Mouse (Mus musculus): ENCODE data around the gene Arl3. TPM values are rescaled to one million over a fixed set of nuclear protein-coding genes. Genes with fewer than 3 reads are reported as not detected.
"Not testable (repeated sequence)": the region's sequence is repeated elsewhere in the genome, so short reads cannot be mapped to it uniquely, and the experiment has no call there.

The Arl3 gene
- polyA plus RNA-seq, 1 experiment, result 36.9 TPM

- TF ChIP-seq CTCF (IDR thresholded peaks at IDR 0.05; ENCODE audit: low read depth, low read length) (no peak), POLR2A (IDR thresholded peaks at IDR 0.05; ENCODE audit: borderline replicate concordance, low read depth, low read length) (no peak)
- Histone ChIP-seq H3K4me1 (ENCODE audit: control insufficient read depth, insufficient read depth, low read length) (no peaks in the 10 kb centered on the region), H3K27ac (ENCODE audit: insufficient read depth, low read depth, low read length) (no peak overlapping the region), H3K4me3 (ENCODE audit: insufficient read depth, low read length) (no peak overlapping the region)
Measured at GRCm38 (mm10) chr19:46592751-46593439, 19.9 kb upstream of the Arl3 start.

- Histone ChIP-seq H3K27ac (ENCODE audit: insufficient read depth, low read depth, low read length) (no peak overlapping the region), H3K4me3 (ENCODE audit: insufficient read depth, low read length) (no peak overlapping the region), H3K4me1 (ENCODE audit: control insufficient read depth, insufficient read depth, low read length) (no peaks in the 10 kb centered on the region)
- no peak for TF ChIP-seq CTCF (IDR thresholded peaks at IDR 0.05; ENCODE audit: low read depth, low read length)
- no peak for TF ChIP-seq POLR2A (IDR thresholded peaks at IDR 0.05; ENCODE audit: borderline replicate concordance, low read depth, low read length)
Measured at GRCm38 (mm10) chr19:46591575-46591974, 18.6 kb upstream of the Arl3 start.

GRCm38 (mm10) chr19:46587823-46588508, 15.0 kb upstream of the Arl3 start:
- Histone ChIP-seq H3K27ac (ENCODE audit: insufficient read depth, low read depth, low read length) (no peak overlapping the region), H3K4me3 (ENCODE audit: insufficient read depth, low read length) (no peak overlapping the region), H3K4me1 (ENCODE audit: control insufficient read depth, insufficient read depth, low read length) (no peaks in the 10 kb centered on the region)
- TF ChIP-seq CTCF (IDR thresholded peaks at IDR 0.05; ENCODE audit: low read depth, low read length) (peak; percentile 97), POLR2A (IDR thresholded peaks at IDR 0.05; ENCODE audit: borderline replicate concordance, low read depth, low read length) (no peak)

GRCm38 (mm10) chr19:46575196-46575595, 2.2 kb upstream of the Arl3 start:
- TF ChIP-seq POLR2A (IDR thresholded peaks at IDR 0.05; ENCODE audit: borderline replicate concordance, low read depth, low read length) (no peak), CTCF (IDR thresholded peaks at IDR 0.05; ENCODE audit: low read depth, low read length) (no peak)
- no peak overlapping the region for H3K4me3 ChIP-seq (ENCODE audit: insufficient read depth, low read length)
- no peak overlapping the region for H3K27ac ChIP-seq (ENCODE audit: insufficient read depth, low read depth, low read length)
- peaks cover 4% of the 10 kb centered on the region for H3K4me1 ChIP-seq (ENCODE audit: control insufficient read depth, insufficient read depth, low read length)

- peaks cover 4% of the 10 kb centered on the region for H3K4me1 ChIP-seq (ENCODE audit: control insufficient read depth, insufficient read depth, low read length)
- H3K27ac ChIP-seq (ENCODE audit: insufficient read depth, low read depth, low read length), result no peak overlapping the region
- TF ChIP-seq CTCF (IDR thresholded peaks at IDR 0.05; ENCODE audit: low read depth, low read length), result no peak
- TF ChIP-seq POLR2A (IDR thresholded peaks at IDR 0.05; ENCODE audit: borderline replicate concordance, low read depth, low read length), result no peak
- peak overlapping the region; percentile 90 for H3K4me3 ChIP-seq (ENCODE audit: insufficient read depth, low read length)
Measured at GRCm38 (mm10) chr19:46573990-46574389, 992 bp upstream of the Arl3 start.

- Histone ChIP-seq H3K27ac (ENCODE audit: insufficient read depth, low read depth, low read length) (no peak overlapping the region), H3K4me3 (ENCODE audit: insufficient read depth, low read length) (peak overlapping the region; percentile 87), H3K4me1 (ENCODE audit: control insufficient read depth, insufficient read depth, low read length) (peaks cover 4% of the 10 kb centered on the region)
- TF ChIP-seq POLR2A (IDR thresholded peaks at IDR 0.05; ENCODE audit: borderline replicate concordance, low read depth, low read length) (no peak), CTCF (IDR thresholded peaks at IDR 0.05; ENCODE audit: low read depth, low read length) (no peak)
Measured at GRCm38 (mm10) chr19:46572548-46572947, 450 bp downstream of the Arl3 start.

DNA sequence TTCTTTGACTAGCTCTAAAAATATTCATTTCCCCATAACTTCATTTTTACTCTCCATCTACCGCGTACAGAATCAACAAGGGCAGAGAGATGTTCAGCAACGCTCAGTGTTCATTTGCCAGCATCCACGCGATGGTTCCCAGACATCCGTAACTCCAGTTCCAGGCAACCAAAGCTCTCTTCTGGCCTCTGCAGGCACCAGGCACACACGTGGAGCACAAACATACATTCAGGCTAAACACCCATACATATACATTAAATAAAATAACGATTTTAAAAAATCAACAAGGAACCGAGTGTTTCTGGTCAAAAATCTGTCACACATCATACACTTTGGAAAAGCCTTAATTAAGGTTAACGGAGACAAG, 1.1 kb downstream of the Arl3 start:
- Histone ChIP-seq H3K27ac (ENCODE audit: insufficient read depth, low read depth, low read length) (no peak overlapping the region), H3K4me1 (ENCODE audit: control insufficient read depth, insufficient read depth, low read length) (peaks cover 4% of the 10 kb centered on the region), H3K4me3 (ENCODE audit: insufficient read depth, low read length) (peak overlapping the region; percentile 87; the same call in 1 of the 2 replicates)
- TF ChIP-seq CTCF (IDR thresholded peaks at IDR 0.05; ENCODE audit: low read depth, low read length), result no peak
- TF ChIP-seq POLR2A (IDR thresholded peaks at IDR 0.05; ENCODE audit: borderline replicate concordance, low read depth, low read length), result no peak

GRCm38 (mm10) chr19:46571211-46571877, 1.7 kb downstream of the Arl3 start:
- not testable (repeated sequence) for H3K27ac ChIP-seq (ENCODE audit: insufficient read depth, low read depth, low read length); H3K4me3 ChIP-seq (ENCODE audit: insufficient read depth, low read length); H3K4me1 ChIP-seq (ENCODE audit: control insufficient read depth, insufficient read depth, low read length)

GRCm38 (mm10) chr19:46564043-46564462, 8.9 kb downstream of the Arl3 start:
- H3K4me1 ChIP-seq (ENCODE audit: control insufficient read depth, insufficient read depth, low read length), result 0 out of 2 replicates have a peak, but pooled peaks cover 5% of the 10 kb centered on the region
- no peak overlapping the region for H3K27ac ChIP-seq (ENCODE audit: insufficient read depth, low read depth, low read length)
- TF ChIP-seq CTCF (IDR thresholded peaks at IDR 0.05; ENCODE audit: low read depth, low read length) (no peak), POLR2A (IDR thresholded peaks at IDR 0.05; ENCODE audit: borderline replicate concordance, low read depth, low read length) (no peak)
- no peak overlapping the region for H3K4me3 ChIP-seq (ENCODE audit: insufficient read depth, low read length)

DNA sequence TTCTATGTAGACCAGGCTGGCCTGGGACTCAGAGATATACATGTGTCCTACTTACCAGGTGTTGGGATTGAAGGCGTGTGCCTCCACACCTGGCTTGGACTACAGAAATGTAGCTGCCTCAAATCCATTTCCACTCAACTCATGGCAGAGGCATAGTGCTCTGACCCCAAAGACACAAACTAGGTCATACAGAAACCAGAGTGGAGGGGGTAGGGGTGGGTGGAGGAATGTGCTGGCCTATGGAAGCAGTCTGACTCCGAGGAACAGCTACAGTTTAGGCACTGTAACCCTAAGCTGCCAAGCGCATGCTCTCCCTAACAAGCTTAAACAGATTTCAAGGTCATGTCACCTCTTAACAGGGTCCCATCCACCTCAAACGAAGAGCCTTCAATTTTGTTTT, 9.4 kb downstream of the Arl3 start:
- Histone ChIP-seq H3K27ac (ENCODE audit: insufficient read depth, low read depth, low read length) (no peak overlapping the region), H3K4me3 (ENCODE audit: insufficient read depth, low read length) (no peak overlapping the region), H3K4me1 (ENCODE audit: control insufficient read depth, insufficient read depth, low read length) (0 out of 2 replicates have a peak, but pooled peaks cover 5% of the 10 kb centered on the region)
- TF ChIP-seq CTCF (IDR thresholded peaks at IDR 0.05; ENCODE audit: low read depth, low read length), result no peak
- TF ChIP-seq POLR2A (IDR thresholded peaks at IDR 0.05; ENCODE audit: borderline replicate concordance, low read depth, low read length), result no peak
